Mouse (Mus musculus) intestine, postnatal 0 days (tissue): Measurements from ENCODE around the gene Tenm3. TPM values are rescaled to one million over a fixed set of nuclear protein-coding genes. Genes with fewer than 3 reads are reported as not detected.

Experiments
- ATAC-seq: fragments of 200-750 bp; cut with Nextera tagmentation; 2 replicates; pipeline ENCODE4 v1.8.0; 2017; ENCODE audit warnings: mild to moderate bottlenecking, moderate TSS enrichment, moderate library complexity
- H3K27ac ChIP-seq: fragments of 300-500 bp; sonication (generic); 2 replicates; pipeline ENCODE4 v1.5.1; 2014; ENCODE audit warnings: mild to moderate bottlenecking, low read depth, low read length, moderate library complexity
- H3K27me3 ChIP-seq: fragments of 300-500 bp; sonication (generic); replicated peaks from 2 replicates; pipeline ENCODE4 v1.6.1; 2014; ENCODE audit warnings: low read length, mixed read lengths; ENCODE audit not compliant: control insufficient read depth, insufficient read depth
- H3K36me3 ChIP-seq: fragments of 300-500 bp; sonication (generic); 2 replicates; pipeline ENCODE4 v1.6.1; 2014; ENCODE audit warnings: mild to moderate bottlenecking, moderate library complexity; ENCODE audit not compliant: control insufficient read depth, insufficient read depth
- H3K4me1 ChIP-seq: fragments of 300-500 bp; sonication (generic); replicated peaks from 2 replicates; pipeline ENCODE4 v1.6.1; 2014; ENCODE audit warnings: antibody characterized with exemption, low read length, mixed read lengths; ENCODE audit not compliant: control insufficient read depth, insufficient read depth
- H3K4me2 ChIP-seq: fragments of 300-500 bp; sonication (generic); replicated peaks from 2 replicates; pipeline ENCODE4 v1.6.1; 2014; ENCODE audit warnings: low read depth, mild to moderate bottlenecking, moderate library complexity
- H3K4me3 ChIP-seq: fragments of 300-500 bp; sonication (generic); 2 replicates; pipeline ENCODE4 v1.5.1; 2014; ENCODE audit warnings: low read depth, low read length
- H3K9ac ChIP-seq: fragments of 300-500 bp; sonication (generic); 2 replicates; pipeline ENCODE4 v1.6.1; 2014; ENCODE audit warnings: mild to moderate bottlenecking, low read depth, low read length
- H3K9me3 ChIP-seq: fragments of 300-500 bp; sonication (generic); 2 replicates; pipeline ENCODE4 v1.6.1; 2016; ENCODE audit warnings: mixed run types; ENCODE audit not compliant: control insufficient read depth
- CTCF ChIP-seq: sonication (generic); IDR thresholded peaks from 2 replicates; pipeline ENCODE4 v1.5.1; 2016; ENCODE audit warnings: low read depth, mild to moderate bottlenecking, control low read depth, antibody characterized with exemption, moderate library complexity
- WGBS: fragments of 180-500 bp; shearing (Covaris S2); extraction: QIAGEN DNeasy Blood & Tissue Kit; methylation state at CpG from one replicate; pipeline ENCODE4 v1.1.7; 2014; 5-methylcytosine and 5-hydroxymethylcytosine counted together
- polyA plus RNA-seq: library from polyadenylated mRNA; unstranded; fragments of >200 nt; fragmentation: Nextera tagmentation; extraction: Ambion mirVana; gene quantifications from 2 replicates; pipeline ENCODE4 v1.2.1, GENCODE M21; 2015

Tenm3 gene
- polyA plus RNA-seq, 1 experiment from 2014 or later, result 5.3 TPM

DNA sequence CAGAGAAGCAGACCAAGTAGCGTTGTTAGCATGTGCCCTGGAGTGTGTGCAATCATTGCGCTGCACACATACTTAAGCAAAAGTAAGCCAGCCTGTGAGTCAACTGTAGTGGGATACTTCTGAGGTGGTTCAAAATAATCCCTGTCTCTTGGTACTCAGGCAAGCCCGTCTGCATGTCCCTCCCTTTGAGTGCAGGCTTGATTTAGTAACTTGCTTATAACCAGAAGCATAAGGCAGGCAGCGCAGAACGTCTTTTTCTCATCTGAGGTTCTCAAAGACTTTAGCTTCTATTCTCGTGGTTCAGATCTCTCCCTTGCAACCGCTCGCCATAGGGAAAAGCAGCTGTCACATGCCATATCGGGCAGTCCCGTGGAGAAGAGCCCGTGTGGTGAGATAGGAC, 470.3 kb downstream of the Tenm3 start:
- TF ChIP-seq CTCF, result no peak
- H3K27ac ChIP-seq, result no peak overlapping the region
- no peak overlapping the region for H3K9ac ChIP-seq
- H3K4me1 ChIP-seq, result no peaks in the 10 kb centered on the region
- WGBS, result 91% methylated on average over 11 of the region's 11 CpGs
- H3K4me2 ChIP-seq, result no peak overlapping the region
- no peak overlapping the region for H3K4me3 ChIP-seq
- H3K27me3 ChIP-seq, result no peaks in the 10 kb centered on the region
- no peaks in the 10 kb centered on the region for H3K36me3 ChIP-seq
- H3K9me3 ChIP-seq, result no peaks in the 10 kb centered on the region
- ATAC-seq, result no peak

- Histone ChIP-seq H3K9me3 (no peaks in the 10 kb centered on the region), H3K9ac (no peak overlapping the region), H3K4me1 (no peaks in the 10 kb centered on the region), H3K4me3 (no peak overlapping the region), H3K4me2 (no peak overlapping the region), H3K36me3 (no peaks in the 10 kb centered on the region), H3K27ac (no peak overlapping the region), H3K27me3 (no peaks in the 10 kb centered on the region)
- ATAC-seq, result no peak
- WGBS, result 89% methylated on average over 10 of the region's 10 CpGs
- TF ChIP-seq CTCF, result no peak
These were observed 476.6 kb downstream of the Tenm3 start for GRCm38 (mm10) chr8:48367164-48367563.

- 56% methylated on average over 2 of the region's 2 CpGs for WGBS
- Histone ChIP-seq H3K4me3 (no peak overlapping the region), H3K27me3 (no peaks in the 10 kb centered on the region), H3K9ac (no peak overlapping the region), H3K9me3 (no peaks in the 10 kb centered on the region), H3K4me2 (no peak overlapping the region), H3K4me1 (no peaks in the 10 kb centered on the region), H3K36me3 (no peaks in the 10 kb centered on the region), H3K27ac (no peak overlapping the region)
- no peak for TF ChIP-seq CTCF
- no peak for ATAC-seq
These were observed 486.9 kb downstream of the Tenm3 start for GRCm38 (mm10) chr8:48356849-48357248.

DNA sequence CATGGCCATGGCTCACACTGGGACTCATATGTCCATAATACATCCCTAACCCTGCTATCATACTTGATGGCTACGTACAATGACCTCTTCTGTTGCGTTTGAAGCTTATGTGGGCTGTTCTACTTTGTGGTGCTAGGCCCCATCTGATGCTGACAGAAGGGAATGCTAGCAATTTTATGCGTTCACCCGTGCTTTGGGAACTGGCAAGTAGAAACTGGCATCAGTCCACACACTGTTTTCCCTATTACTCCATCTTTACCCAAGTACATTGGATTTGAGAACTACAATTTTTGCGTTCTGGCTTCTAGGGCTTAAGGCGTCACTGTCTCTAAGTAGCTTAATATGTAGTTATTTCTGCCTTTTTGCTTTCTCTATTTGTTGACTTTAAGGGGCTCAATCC, 490.3 kb downstream of the Tenm3 start:
- H3K9ac ChIP-seq, result no peak overlapping the region
- TF ChIP-seq CTCF, result no peak
- H3K4me3 ChIP-seq, result no peak overlapping the region
- 95% methylated on average over 6 of the region's 6 CpGs for WGBS
- H3K36me3 ChIP-seq, result no peaks in the 10 kb centered on the region
- no peak for ATAC-seq
- no peaks in the 10 kb centered on the region for H3K27me3 ChIP-seq
- H3K27ac ChIP-seq, result no peak overlapping the region
- H3K9me3 ChIP-seq, result no peaks in the 10 kb centered on the region
- H3K4me1 ChIP-seq, result no peaks in the 10 kb centered on the region
- no peak overlapping the region for H3K4me2 ChIP-seq

DNA sequence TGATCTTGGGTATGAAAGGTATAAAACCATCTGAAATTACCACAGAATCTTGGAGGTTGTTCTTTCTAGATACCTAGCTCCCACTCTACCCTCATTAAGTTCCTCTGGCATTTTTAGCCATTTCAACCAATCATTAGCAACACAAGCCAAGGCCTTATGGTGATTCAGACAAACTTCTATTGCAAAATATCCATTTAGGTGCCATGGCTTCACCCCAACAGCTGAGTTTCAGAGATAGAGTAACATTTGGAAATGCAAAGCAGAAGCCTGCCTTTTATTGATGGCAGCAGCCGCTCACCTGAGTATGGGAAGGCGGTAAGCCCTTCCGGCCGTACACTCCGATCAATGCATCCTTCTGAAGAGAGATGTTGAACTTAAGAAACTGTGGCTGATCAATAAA, 494.9 kb downstream of the Tenm3 start:
- ATAC-seq, result no peak
- no peaks in the 10 kb centered on the region for H3K27me3 ChIP-seq
- 96% methylated on average over 5 of the region's 5 CpGs for WGBS

GRCm38 (mm10) chr8:48348386-48348785, 495.4 kb downstream of the Tenm3 start:
- no peak overlapping the region for H3K9ac ChIP-seq
- no peaks in the 10 kb centered on the region for H3K36me3 ChIP-seq
- no peak overlapping the region for H3K4me3 ChIP-seq
- H3K4me1 ChIP-seq, result no peaks in the 10 kb centered on the region
- H3K4me2 ChIP-seq, result no peak overlapping the region
- 96% methylated on average over 4 of the region's 4 CpGs for WGBS
- ATAC-seq, result no peak
- H3K27ac ChIP-seq, result no peak overlapping the region
- no peaks in the 10 kb centered on the region for H3K9me3 ChIP-seq
- no peaks in the 10 kb centered on the region for H3K27me3 ChIP-seq
- no peak for TF ChIP-seq CTCF

More for the DNA sequence above, 494.9 kb downstream of the Tenm3 start:
- Histone ChIP-seq H3K4me1 (no peaks in the 10 kb centered on the region), H3K9ac (no peak overlapping the region), H3K36me3 (no peaks in the 10 kb centered on the region), H3K9me3 (no peaks in the 10 kb centered on the region), H3K27ac (no peak overlapping the region), H3K4me3 (no peak overlapping the region), H3K4me2 (no peak overlapping the region)
- TF ChIP-seq CTCF, result no peak

GRCm38 (mm10) chr8:48343067-48343420, 500.7 kb downstream of the Tenm3 start:
- H3K27ac ChIP-seq, result no peak overlapping the region
- no peak overlapping the region for H3K4me2 ChIP-seq
- no peak for TF ChIP-seq CTCF
- no peaks in the 10 kb centered on the region for H3K9me3 ChIP-seq
- no peak overlapping the region for H3K4me3 ChIP-seq
- H3K36me3 ChIP-seq, result no peaks in the 10 kb centered on the region
- no peak overlapping the region for H3K9ac ChIP-seq
- WGBS, result 86% methylated on average over 18 of the region's 18 CpGs
- H3K4me1 ChIP-seq, result no peaks in the 10 kb centered on the region
- no peak for ATAC-seq
- no peaks in the 10 kb centered on the region for H3K27me3 ChIP-seq
